Mouse (Mus musculus) neural tube, embryonic 14.5 days (tissue): ENCODE measurements around the gene Calm2. TPM values are rescaled to one million over a fixed set of nuclear protein-coding genes. Genes with fewer than 3 reads are reported as not detected.

Experiments
- ATAC-seq: fragments of 200-750 bp; cut with Nextera tagmentation; 2 replicates; pipeline ENCODE4 v1.8.0; 2017; ENCODE audit warnings: low read depth, mild to moderate bottlenecking, moderate TSS enrichment, moderate library complexity
- H3K27ac ChIP-seq: fragments of 300-500 bp; sonication (generic); 2 replicates; pipeline ENCODE4 v1.5.1; 2014; ENCODE audit warnings: low read depth, mild to moderate bottlenecking, control low read depth, low read length, moderate library complexity, mixed read lengths
- H3K27me3 ChIP-seq: fragments of 300-500 bp; sonication (generic); 2 replicates; pipeline ENCODE4 v1.6.1; 2014; ENCODE audit warnings: low read length; ENCODE audit not compliant: control insufficient read depth, insufficient read depth
- H3K36me3 ChIP-seq: fragments of 300-500 bp; sonication (generic); 2 replicates; pipeline ENCODE4 v1.6.1; 2014; ENCODE audit warnings: low read length, mixed read lengths; ENCODE audit not compliant: control insufficient read depth, insufficient read depth
- H3K4me1 ChIP-seq: fragments of 300-500 bp; sonication (generic); 2 replicates; pipeline ENCODE4 v1.6.1; 2014; ENCODE audit warnings: low read length; ENCODE audit not compliant: control insufficient read depth, insufficient read depth
- H3K4me2 ChIP-seq: fragments of 300-500 bp; sonication (generic); 2 replicates; pipeline ENCODE4 v1.6.1; 2014; ENCODE audit warnings: mild to moderate bottlenecking, low read depth, low read length, control low read depth
- H3K4me3 ChIP-seq: fragments of 300-500 bp; sonication (generic); 2 replicates; pipeline ENCODE4 v1.5.1; 2014; ENCODE audit warnings: low read depth, low read length, control low read depth, mixed read lengths
- H3K9ac ChIP-seq: fragments of 300-500 bp; sonication (generic); replicated peaks from 2 replicates; pipeline ENCODE4 v1.6.1; 2014; ENCODE audit warnings: low read depth, mild to moderate bottlenecking, control low read depth, low read length, mixed read lengths
- H3K9me3 ChIP-seq: fragments of 300-500 bp; sonication (generic); 2 replicates; pipeline ENCODE4 v1.6.1; 2016; ENCODE audit warnings: low read length; ENCODE audit not compliant: control insufficient read depth
- WGBS: fragments of 180-500 bp; shearing (Covaris S2); extraction: QIAGEN DNeasy Blood & Tissue Kit; methylation state at CpG from one replicate; pipeline ENCODE4 v1.1.7; 2014; 5-methylcytosine and 5-hydroxymethylcytosine counted together
- polyA plus RNA-seq: library from polyadenylated mRNA; unstranded; fragments of >200 nt; fragmentation: Nextera tagmentation; extraction: Ambion mirVana; gene quantifications from 2 replicates; pipeline ENCODE4 v1.2.1, GENCODE M21; 2014

Gene Calm2
- 3,412 and 3,701 TPM in 2 replicates for polyA plus RNA-seq

- Histone ChIP-seq H3K4me3 (peak within 1 kb of the TSS; percentile 96), H3K27ac (peak within 1 kb of the TSS; percentile 99), H3K9ac (peak within 1 kb of the TSS; percentile 100), H3K4me2 (peak within 1 kb of the TSS; percentile 91), H3K27me3 (no peaks in the 10 kb centered on the region), H3K9me3 (no peaks in the 10 kb centered on the region), H3K4me1 (peaks cover 29% of the 10 kb centered on the region), H3K36me3 (no peaks in the 10 kb centered on the region)
- under 1% methylated on average over 69 of the region's 69 CpGs for WGBS
- peak; percentile 92 for ATAC-seq
These were observed at the start of gene Calm2 for GRCm38 (mm10) chr17:87446767-87447611. TSS of gene Calm2 (minus strand) at chr17:87446935.

GRCm38 (mm10) chr17:87495504-87495903, 48.8 kb upstream of the Calm2 start:
- H3K9me3 ChIP-seq: no peaks in the 10 kb centered on the region
- H3K27me3 ChIP-seq: no peaks in the 10 kb centered on the region
- H3K4me2 ChIP-seq: no peak overlapping the region
- no peak overlapping the region for H3K9ac ChIP-seq
- H3K4me3 ChIP-seq: no peak overlapping the region
- 95% methylated on average over 4 of the region's 4 CpGs for WGBS
- H3K4me1 ChIP-seq: no peaks in the 10 kb centered on the region
- H3K27ac ChIP-seq: no peak overlapping the region
- no peaks in the 10 kb centered on the region for H3K36me3 ChIP-seq
- ATAC-seq: no peak

GRCm38 (mm10) chr17:87494310-87494709, 47.6 kb upstream of the Calm2 start:
- Histone ChIP-seq H3K4me2 (no peak overlapping the region), H3K36me3 (no peaks in the 10 kb centered on the region), H3K27ac (no peak overlapping the region), H3K9me3 (no peaks in the 10 kb centered on the region), H3K9ac (no peak overlapping the region), H3K4me1 (no peaks in the 10 kb centered on the region), H3K27me3 (no peaks in the 10 kb centered on the region), H3K4me3 (no peak overlapping the region)
- ATAC-seq: no peak
- WGBS: 93% methylated on average over 4 of the region's 4 CpGs

- Histone ChIP-seq H3K9me3 (no peaks in the 10 kb centered on the region), H3K9ac (no peak overlapping the region), H3K27ac (no peak overlapping the region), H3K4me2 (no peak overlapping the region), H3K27me3 (no peaks in the 10 kb centered on the region), H3K4me1 (no peaks in the 10 kb centered on the region), H3K36me3 (no peaks in the 10 kb centered on the region), H3K4me3 (no peak overlapping the region)
- ATAC-seq: no peak
- 46% methylated on average over 4 of the region's 4 CpGs for WGBS
These were observed 45.6 kb upstream of the Calm2 start for GRCm38 (mm10) chr17:87492286-87492685.

GRCm38 (mm10) chr17:87490295-87490694, 43.6 kb upstream of the Calm2 start:
- H3K36me3 ChIP-seq: no peaks in the 10 kb centered on the region
- H3K4me2 ChIP-seq: no peak overlapping the region
- H3K4me3 ChIP-seq: no peak overlapping the region
- H3K27ac ChIP-seq: no peak overlapping the region; the same call in 1 of the 2 replicates
- no peaks in the 10 kb centered on the region for H3K4me1 ChIP-seq
- ATAC-seq: no peak
- no peaks in the 10 kb centered on the region for H3K9me3 ChIP-seq
- 49% methylated on average over 6 of the region's 6 CpGs for WGBS
- no peak overlapping the region for H3K9ac ChIP-seq
- no peaks in the 10 kb centered on the region for H3K27me3 ChIP-seq

GRCm38 (mm10) chr17:87485751-87486150, 39.0 kb upstream of the Calm2 start:
- H3K4me3 ChIP-seq: no peak overlapping the region
- no peak for ATAC-seq
- H3K4me1 ChIP-seq: no peaks in the 10 kb centered on the region
- no peak overlapping the region for H3K9ac ChIP-seq
- H3K27ac ChIP-seq: no peak overlapping the region
- H3K9me3 ChIP-seq: no peaks in the 10 kb centered on the region
- H3K36me3 ChIP-seq: no peaks in the 10 kb centered on the region
- no peaks in the 10 kb centered on the region for H3K27me3 ChIP-seq
- no peak overlapping the region for H3K4me2 ChIP-seq
- 95% methylated on average over 5 of the region's 5 CpGs for WGBS

- H3K9me3 ChIP-seq: no peaks in the 10 kb centered on the region
- H3K9ac ChIP-seq: no peak overlapping the region
- 81% methylated on average over 3 of the region's 3 CpGs for WGBS
- no peaks in the 10 kb centered on the region for H3K36me3 ChIP-seq
- no peak overlapping the region for H3K4me2 ChIP-seq
- H3K4me3 ChIP-seq: no peak overlapping the region
- no peak overlapping the region for H3K27ac ChIP-seq
- H3K4me1 ChIP-seq: no peaks in the 10 kb centered on the region
- ATAC-seq: no peak
- H3K27me3 ChIP-seq: no peaks in the 10 kb centered on the region
These were observed 36.1 kb upstream of the Calm2 start for GRCm38 (mm10) chr17:87482867-87483266.

- no peaks in the 10 kb centered on the region for H3K36me3 ChIP-seq
- ATAC-seq: peak; percentile 77
- no peak overlapping the region for H3K9ac ChIP-seq
- H3K27me3 ChIP-seq: no peaks in the 10 kb centered on the region
- no peaks in the 10 kb centered on the region for H3K9me3 ChIP-seq
- H3K4me1 ChIP-seq: peaks cover 17% of the 10 kb centered on the region
- H3K4me2 ChIP-seq: no peak overlapping the region
- 0 out of 2 replicates have a peak overlapping the region, but pooled peaks have one; percentile 28 for H3K27ac ChIP-seq
- no peak overlapping the region for H3K4me3 ChIP-seq
- WGBS: 40% methylated on average over 9 of the region's 9 CpGs
These were observed 31.8 kb upstream of the Calm2 start for GRCm38 (mm10) chr17:87478569-87478968.

- Histone ChIP-seq H3K9me3 (no peaks in the 10 kb centered on the region), H3K9ac (no peak overlapping the region), H3K27ac (peak overlapping the region; percentile 28; the same call in 1 of the 2 replicates), H3K4me3 (no peak overlapping the region), H3K4me1 (peaks cover 21% of the 10 kb centered on the region), H3K27me3 (no peaks in the 10 kb centered on the region), H3K4me2 (no peak overlapping the region), H3K36me3 (no peaks in the 10 kb centered on the region)
- ATAC-seq: no peak
- WGBS: 26% methylated on average over 16 of the region's 16 CpGs
These were observed 30.9 kb upstream of the Calm2 start for GRCm38 (mm10) chr17:87477611-87478010.
